Mouse (Mus musculus) lung, embryonic 16.5 days (tissue): Measurements from ENCODE around the gene Zfp644. TPM values are rescaled to one million over a fixed set of nuclear protein-coding genes. Genes with fewer than 3 reads are reported as not detected.

Experiments used
- polyA plus RNA-seq: library from polyadenylated mRNA; unstranded; fragments of >200 nt; fragmentation: Nextera tagmentation; extraction: Ambion mirVana; gene quantifications from 2 replicates; pipeline ENCODE4 v1.2.1, GENCODE M21; 2015

Gene Zfp644
- polyA plus RNA-seq, 1 experiment from 2014 or later: 65.4 TPM

Other genes with a start within 250 kb of the Zfp644 start
- gene Barhl2, start 239.1 kb downstream of the Zfp644 start, polyA plus RNA-seq: not detected in 2 replicates
- not detected in 2 replicates for gene Gm17304, start 88.2 kb downstream of the Zfp644 start, polyA plus RNA-seq
- gene Hfm1, start 229.0 kb upstream of the Zfp644 start, polyA plus RNA-seq: 0.30 and 0.59 TPM in 2 replicates